Mouse (Mus musculus) hindbrain, embryonic 15.5 days (tissue): ENCODE measurements at regions not wholly inside any gene's neighbourhood (a gene's known extent, or its start where the extent isn't known, plus 50 kb on each side); places are given as distances from the start of the nearest gene placed in this dataset.

ENCODE experiments used
- ATAC-seq: fragments of 200-750 bp; cut with Nextera tagmentation; 2 replicates; pipeline ENCODE4 v1.8.0; 2017; ENCODE audit warnings: low read depth, moderate number of reproducible peaks, moderate TSS enrichment; ENCODE audit not compliant: low FRiP score
- H3K27ac ChIP-seq: fragments of 300-500 bp; sonication (generic); replicated peaks from 2 replicates; pipeline ENCODE4 v1.5.1; 2015; ENCODE audit warnings: mild to moderate bottlenecking, inconsistent platforms
- H3K27me3 ChIP-seq: fragments of 300-500 bp; sonication (generic); 2 replicates; pipeline ENCODE4 v1.6.1; 2015; ENCODE audit warnings: control low read depth, inconsistent platforms
- H3K36me3 ChIP-seq: fragments of 300-500 bp; sonication (generic); 2 replicates; pipeline ENCODE4 v1.6.1; 2015; ENCODE audit warnings: control low read depth, inconsistent platforms
- H3K4me1 ChIP-seq: fragments of 300-500 bp; sonication (generic); replicated peaks from 2 replicates; pipeline ENCODE4 v1.6.1; 2015; ENCODE audit warnings: control low read depth, inconsistent platforms
- H3K4me2 ChIP-seq: fragments of 300-500 bp; sonication (generic); 2 replicates; pipeline ENCODE4 v1.6.1; 2015; ENCODE audit warnings: moderate library complexity, mild to moderate bottlenecking, inconsistent platforms
- H3K4me3 ChIP-seq: fragments of 300-500 bp; sonication (generic); 2 replicates; pipeline ENCODE4 v1.5.1; 2015; ENCODE audit warnings: mild to moderate bottlenecking, inconsistent platforms
- H3K9ac ChIP-seq: fragments of 300-500 bp; sonication (generic); 2 replicates; pipeline ENCODE4 v1.6.1; 2015; ENCODE audit warnings: inconsistent platforms
- H3K9me3 ChIP-seq: fragments of 300-500 bp; sonication (generic); 2 replicates; pipeline ENCODE4 v1.6.1; 2016; ENCODE audit warnings: control low read depth, inconsistent platforms
- WGBS: fragments of 180-500 bp; shearing (Covaris S2); methylation state at CpG from one replicate; pipeline ENCODE4 v1.1.7; 2015; 5-methylcytosine and 5-hydroxymethylcytosine counted together

- Histone ChIP-seq H3K9ac (no peak overlapping the region), H3K27ac (no peak overlapping the region), H3K4me3 (no peak overlapping the region), H3K27me3 (no peaks in the 10 kb centered on the region), H3K4me2 (no peak overlapping the region), H3K9me3 (no peaks in the 10 kb centered on the region), H3K4me1 (no peaks in the 10 kb centered on the region), H3K36me3 (no peaks in the 10 kb centered on the region)
- no peak for ATAC-seq
- 79% methylated on average over 4 of the region's 4 CpGs for whole genome bisulfite sequencing
Observed at GRCm38 (mm10) chr13:83162761-83163160, 341.1 kb upstream of the Mef2c start.

DNA sequence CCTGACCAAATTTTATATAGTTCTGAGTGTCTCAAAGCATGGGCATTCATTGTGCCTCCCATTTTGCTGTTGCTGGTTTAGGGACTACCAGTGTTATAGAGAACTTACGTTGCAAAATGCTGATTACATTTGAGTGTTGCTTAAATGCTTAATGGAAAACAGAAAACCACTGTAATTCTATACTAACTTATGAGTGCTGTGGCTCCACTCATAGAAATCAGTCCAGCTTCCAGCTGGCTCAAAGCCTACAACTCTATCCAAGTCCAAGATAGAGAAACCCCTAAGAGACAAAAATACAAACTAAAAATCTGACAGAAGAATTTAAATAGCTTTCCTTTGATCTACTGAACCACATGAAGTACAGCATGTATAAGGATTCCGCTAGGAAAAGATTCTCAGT is 328.7 kb upstream of the Mef2c start:
- Histone ChIP-seq H3K9ac (no peak overlapping the region), H3K4me1 (no peaks in the 10 kb centered on the region), H3K27ac (no peak overlapping the region), H3K9me3 (no peaks in the 10 kb centered on the region), H3K4me3 (no peak overlapping the region), H3K36me3 (no peaks in the 10 kb centered on the region), H3K4me2 (no peak overlapping the region), H3K27me3 (no peaks in the 10 kb centered on the region)
- no peak for ATAC-seq
- WGBS, result 91% methylated on average over 2 of the region's 2 CpGs

- Histone ChIP-seq H3K4me1 (no peaks in the 10 kb centered on the region), H3K9ac (no peak overlapping the region), H3K4me2 (no peak overlapping the region), H3K4me3 (no peak overlapping the region), H3K36me3 (no peaks in the 10 kb centered on the region), H3K9me3 (no peaks in the 10 kb centered on the region), H3K27me3 (no peaks in the 10 kb centered on the region), H3K27ac (no peak overlapping the region)
- 92% methylated on average over 3 of the region's 3 CpGs for WGBS
- no peak for ATAC-seq
Observed at GRCm38 (mm10) chr13:83201931-83202671, 301.7 kb upstream of the Mef2c start.

DNA sequence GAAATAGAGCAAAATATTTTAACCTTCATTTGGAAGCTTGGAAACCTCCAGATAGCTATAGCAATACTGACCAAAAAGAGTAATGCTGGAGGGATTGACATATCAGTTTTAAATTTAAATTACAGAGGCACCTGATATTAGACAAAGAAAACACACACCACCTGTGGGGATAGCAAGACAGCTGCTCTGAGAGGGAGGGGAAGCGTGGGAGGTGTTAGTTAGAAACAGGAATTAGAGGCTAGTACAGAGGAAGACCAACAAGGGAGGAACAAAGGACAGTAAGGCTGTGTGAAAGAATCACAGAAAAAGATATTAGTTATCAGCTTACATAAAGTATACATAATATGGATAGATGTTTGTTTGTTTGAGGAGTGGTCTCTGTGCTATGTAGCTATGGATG is 297.2 kb upstream of the Mef2c start:
- H3K9ac ChIP-seq, result no peak overlapping the region
- no peaks in the 10 kb centered on the region for H3K27me3 ChIP-seq
- no peak for ATAC-seq
- no peak overlapping the region for H3K4me2 ChIP-seq
- no peaks in the 10 kb centered on the region for H3K36me3 ChIP-seq
- no peak overlapping the region for H3K27ac ChIP-seq
- H3K4me1 ChIP-seq, result no peaks in the 10 kb centered on the region
- H3K9me3 ChIP-seq, result no peaks in the 10 kb centered on the region
- H3K4me3 ChIP-seq, result no peak overlapping the region
- 85% methylated on average over 1 of the region's 1 CpGs for WGBS

- no peak overlapping the region for H3K4me3 ChIP-seq
- 80% methylated on average over 4 of the region's 4 CpGs for whole genome bisulfite sequencing
- H3K9ac ChIP-seq, result no peak overlapping the region
- H3K4me1 ChIP-seq, result no peaks in the 10 kb centered on the region
- H3K4me2 ChIP-seq, result no peak overlapping the region
- ATAC-seq, result no peak
- no peak overlapping the region for H3K27ac ChIP-seq
- no peaks in the 10 kb centered on the region for H3K9me3 ChIP-seq
- H3K27me3 ChIP-seq, result no peaks in the 10 kb centered on the region
- H3K36me3 ChIP-seq, result no peaks in the 10 kb centered on the region
Observed at GRCm38 (mm10) chr13:83207513-83207912, 296.3 kb upstream of the Mef2c start.

DNA sequence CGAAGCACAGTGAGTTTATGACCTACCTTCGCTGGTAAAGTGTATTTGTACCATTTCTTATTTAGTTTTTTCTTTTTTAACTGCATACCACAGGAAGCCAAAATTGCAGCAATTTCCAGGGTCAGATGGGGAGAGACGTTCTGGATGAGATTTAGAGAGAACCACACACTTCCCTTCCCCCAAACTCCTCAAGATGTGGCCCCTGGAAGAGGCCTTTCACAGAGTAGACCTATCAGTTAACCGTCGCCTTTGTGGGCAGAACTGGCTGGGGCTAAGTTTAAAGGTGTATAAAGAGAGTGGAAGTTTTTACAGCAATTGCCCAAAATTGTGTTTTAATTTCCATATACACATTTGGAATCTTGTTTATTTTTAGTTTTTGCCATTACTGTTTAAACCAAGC is 295.7 kb upstream of the Mef2c start:
- 89% methylated on average over 5 of the region's 5 CpGs for WGBS

GRCm38 (mm10) chr13:83214811-83215210 is 289.0 kb upstream of the Mef2c start:
- Histone ChIP-seq H3K4me2 (no peak overlapping the region), H3K36me3 (no peaks in the 10 kb centered on the region), H3K4me3 (no peak overlapping the region), H3K27ac (no peak overlapping the region), H3K27me3 (no peaks in the 10 kb centered on the region), H3K9me3 (no peaks in the 10 kb centered on the region), H3K4me1 (no peaks in the 10 kb centered on the region), H3K9ac (no peak overlapping the region)
- no peak for ATAC-seq

More for the DNA sequence above, 295.7 kb upstream of the Mef2c start:
- no peaks in the 10 kb centered on the region for H3K9me3 ChIP-seq
- no peaks in the 10 kb centered on the region for H3K4me1 ChIP-seq
- H3K27ac ChIP-seq, result no peak overlapping the region
- H3K27me3 ChIP-seq, result no peaks in the 10 kb centered on the region
- no peaks in the 10 kb centered on the region for H3K36me3 ChIP-seq
- H3K4me3 ChIP-seq, result no peak overlapping the region
- no peak overlapping the region for H3K9ac ChIP-seq
- no peak for ATAC-seq
- no peak overlapping the region for H3K4me2 ChIP-seq

DNA sequence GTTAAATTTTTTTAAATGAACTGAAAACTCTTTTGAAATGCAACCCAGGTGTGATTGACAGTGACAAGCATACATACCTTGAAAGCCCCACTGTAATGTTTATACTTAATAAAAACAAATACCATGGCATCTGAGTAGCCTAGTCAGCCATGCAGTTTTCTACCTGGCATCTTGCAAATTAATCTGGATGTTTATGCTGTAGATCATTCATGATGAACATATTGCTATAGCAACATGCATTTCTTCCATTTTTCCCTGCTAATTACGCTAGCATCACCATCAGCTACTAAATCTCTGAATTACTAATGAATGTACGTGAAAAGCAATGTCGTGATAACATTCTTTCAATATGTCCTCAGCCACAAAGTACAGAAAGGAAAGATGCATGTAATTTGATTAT is 287.4 kb upstream of the Mef2c start:
- Histone ChIP-seq H3K27ac (no peak overlapping the region), H3K9ac (no peak overlapping the region), H3K27me3 (no peaks in the 10 kb centered on the region), H3K4me3 (no peak overlapping the region), H3K4me2 (no peak overlapping the region), H3K4me1 (no peaks in the 10 kb centered on the region), H3K36me3 (no peaks in the 10 kb centered on the region), H3K9me3 (no peaks in the 10 kb centered on the region)
- ATAC-seq, result no peak
- WGBS, result 64% methylated on average over 3 of the region's 3 CpGs

- 93% methylated on average over 1 of the region's 1 CpGs for WGBS
- H3K9me3 ChIP-seq, result no peaks in the 10 kb centered on the region
- no peaks in the 10 kb centered on the region for H3K36me3 ChIP-seq
- H3K4me2 ChIP-seq, result no peak overlapping the region
- H3K27me3 ChIP-seq, result no peaks in the 10 kb centered on the region
- no peak overlapping the region for H3K27ac ChIP-seq
- no peak for ATAC-seq
- no peak overlapping the region for H3K9ac ChIP-seq
- no peaks in the 10 kb centered on the region for H3K4me1 ChIP-seq
- no peak overlapping the region for H3K4me3 ChIP-seq
Observed at GRCm38 (mm10) chr13:83252452-83252851, 251.4 kb upstream of the Mef2c start.

GRCm38 (mm10) chr13:83266591-83266990 is 237.2 kb upstream of the Mef2c start:
- H3K4me3 ChIP-seq, result no peak overlapping the region
- H3K27me3 ChIP-seq, result no peaks in the 10 kb centered on the region
- no peaks in the 10 kb centered on the region for H3K9me3 ChIP-seq
- H3K36me3 ChIP-seq, result no peaks in the 10 kb centered on the region
- 91% methylated on average over 1 of the region's 1 CpGs for WGBS
- no peak for ATAC-seq
- no peak overlapping the region for H3K9ac ChIP-seq
- no peak overlapping the region for H3K4me2 ChIP-seq
- no peak overlapping the region for H3K27ac ChIP-seq
- no peaks in the 10 kb centered on the region for H3K4me1 ChIP-seq

GRCm38 (mm10) chr13:83268663-83269062 is 235.2 kb upstream of the Mef2c start:
- Histone ChIP-seq H3K27me3 (no peaks in the 10 kb centered on the region), H3K36me3 (no peaks in the 10 kb centered on the region), H3K4me3 (no peak overlapping the region), H3K9me3 (no peaks in the 10 kb centered on the region), H3K9ac (no peak overlapping the region), H3K4me1 (no peaks in the 10 kb centered on the region), H3K27ac (no peak overlapping the region), H3K4me2 (no peak overlapping the region)
- WGBS, result 86% methylated on average over 3 of the region's 3 CpGs
- ATAC-seq, result no peak

GRCm38 (mm10) chr13:83278695-83279094 is 225.1 kb upstream of the Mef2c start:
- Histone ChIP-seq H3K9ac (no peak overlapping the region), H3K27me3 (no peaks in the 10 kb centered on the region), H3K4me2 (no peak overlapping the region), H3K36me3 (no peaks in the 10 kb centered on the region), H3K4me3 (no peak overlapping the region), H3K4me1 (no peaks in the 10 kb centered on the region), H3K27ac (no peak overlapping the region), H3K9me3 (no peaks in the 10 kb centered on the region)
- WGBS, result 94% methylated on average over 1 of the region's 1 CpGs
- no peak for ATAC-seq

- ATAC-seq, result no peak
- whole genome bisulfite sequencing, result 84% methylated on average over 3 of the region's 3 CpGs
Observed at GRCm38 (mm10) chr13:83307696-83308095, 196.1 kb upstream of the Mef2c start.

More at GRCm38 (mm10) chr13:83307696-83308095, 196.1 kb upstream of the Mef2c start:
- no peaks in the 10 kb centered on the region for H3K36me3 ChIP-seq
- H3K4me1 ChIP-seq, result no peaks in the 10 kb centered on the region
- no peak overlapping the region for H3K9ac ChIP-seq
- no peak overlapping the region for H3K4me3 ChIP-seq
- no peak overlapping the region for H3K27ac ChIP-seq
- no peak overlapping the region for H3K4me2 ChIP-seq
- no peaks in the 10 kb centered on the region for H3K9me3 ChIP-seq
- H3K27me3 ChIP-seq, result no peaks in the 10 kb centered on the region
